Mouse (Mus musculus): ENCODE measurements around the gene Olfr90.
A peak's percentile ranks its signal among the peaks of the same experiment; 100 is the strongest.

DNA sequence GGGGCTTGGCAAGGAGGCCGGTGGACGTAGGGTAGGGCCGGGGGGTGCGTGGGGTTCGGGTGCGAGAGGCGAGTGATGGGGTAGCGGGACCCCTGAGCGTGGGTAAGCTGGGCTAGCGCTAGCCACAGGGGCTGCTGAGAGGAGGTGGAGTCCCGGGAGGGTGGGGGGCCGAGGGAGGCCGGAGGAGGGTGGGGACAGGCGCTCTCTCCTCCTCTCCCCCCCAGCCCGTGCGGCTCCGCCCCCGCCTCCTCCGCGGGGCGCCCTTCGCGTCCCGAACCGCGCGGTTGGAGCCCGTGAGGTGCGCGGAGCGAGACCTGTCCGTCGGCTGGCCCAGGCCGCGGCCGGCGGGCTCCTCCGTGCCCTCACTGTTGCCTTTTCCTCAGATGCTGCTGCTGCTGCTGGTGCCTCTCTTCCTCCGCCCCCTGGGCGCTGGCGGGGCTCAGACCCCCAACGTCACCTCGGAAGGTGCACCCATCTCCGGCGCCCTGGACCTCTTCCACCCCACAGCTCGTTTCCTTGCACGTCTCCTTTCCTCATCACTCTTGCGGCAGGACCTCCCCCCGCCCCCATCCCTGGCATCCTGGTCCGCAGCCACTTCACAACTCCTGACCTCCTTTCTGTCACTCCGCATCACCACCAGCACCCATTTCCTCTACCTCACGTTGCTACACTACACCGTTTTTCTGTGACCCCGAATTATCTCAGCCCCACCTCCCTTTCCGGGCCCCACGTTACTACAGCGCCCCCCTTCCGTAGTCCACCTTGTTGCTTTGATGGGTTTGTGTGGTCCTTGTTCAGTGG lies 41.8 kb downstream of the Olfr90 start:
- TF ChIP-seq POLR2A (IDR thresholded peaks at IDR 0.05; ENCODE audit: low read depth, low read length) (peak; percentile 59), CTCF (IDR thresholded peaks at IDR 0.05; ENCODE audit: borderline replicate concordance, insufficient read depth, low read length) (peak; percentile 35; the same call in 1 of the 2 replicates)
